Mouse (Mus musculus) olfactory bulb, adult 2 months (tissue): ENCODE results near the gene Sh3bp4. TPM values are rescaled to one million over a fixed set of nuclear protein-coding genes. Genes with fewer than 3 reads are reported as not detected.

ENCODE experiments used
- H3K27ac ChIP-seq: fragments of 200-500 bp; 2 replicates; pipeline ENCODE4 v1.5.1; 2012; ENCODE audit warnings: low read depth, low read length; ENCODE audit not compliant: insufficient read depth
- H3K4me1 ChIP-seq: fragments of 200-500 bp; 2 replicates; pipeline ENCODE4 v1.6.1; 2012; ENCODE audit warnings: low read length; ENCODE audit not compliant: control insufficient read depth, insufficient read depth
- H3K4me3 ChIP-seq: fragments of 200-500 bp; 2 replicates; pipeline ENCODE4 v1.5.1; 2012; ENCODE audit warnings: mild to moderate bottlenecking, low read depth, low read length, moderate library complexity; ENCODE audit not compliant: insufficient read depth
- CTCF ChIP-seq: fragments of 200-500 bp; IDR thresholded peaks from 2 replicates; pipeline ENCODE4 v1.5.1; 2012; ENCODE audit warnings: low read depth, mild to moderate bottlenecking, low read length, moderate library complexity; ENCODE audit not compliant: insufficient read depth
- POLR2A ChIP-seq: fragments of 200-500 bp; IDR thresholded peaks from 2 replicates; pipeline ENCODE4 v1.6.1; 2012; ENCODE audit warnings: mild to moderate bottlenecking, low read depth, low read length, moderate library complexity; ENCODE audit not compliant: insufficient read depth
- WGBS: fragments of 180-500 bp; shearing (Covaris S2); methylation state at CpG from one replicate; pipeline ENCODE4 v1.1.7; 2018; 5-methylcytosine and 5-hydroxymethylcytosine counted together
- polyA plus RNA-seq: library from polyadenylated mRNA; stranded (reverse); fragments of >200 nt; gene quantifications from 2 replicates; pipeline ENCODE4 v1.2.4, GENCODE M21; 2012; ENCODE audit warnings: low replicate concordance; ENCODE audit not compliant: missing spikeins, insufficient read depth, insufficient read length

Gene Sh3bp4
- polyA plus RNA-seq, 1 experiment = not detected

DNA sequence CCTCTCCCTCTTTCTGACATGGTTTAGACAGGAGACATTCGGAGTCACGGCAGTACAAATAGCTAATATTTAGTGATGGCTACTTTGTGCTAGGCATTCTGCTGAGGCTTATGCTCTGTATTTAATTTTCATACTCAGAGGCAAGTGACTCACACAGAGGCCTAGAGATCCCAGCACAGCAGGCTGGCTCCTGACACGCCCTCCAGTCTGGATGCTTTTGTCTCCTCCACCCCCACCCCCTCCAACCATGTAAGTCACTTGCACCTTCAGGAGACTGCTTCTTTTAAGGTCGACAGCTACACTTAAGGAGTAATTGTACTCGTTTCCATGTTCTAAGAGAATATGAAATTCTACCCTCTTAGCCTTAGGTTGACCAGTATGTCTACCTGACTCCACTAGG is 1.4 kb upstream of the Sh3bp4 start:
- Histone ChIP-seq H3K4me1 (peaks cover 17% of the 10 kb centered on the region), H3K27ac (peak overlapping the region; percentile 67; the same call in 1 of the 2 replicates), H3K4me3 (no peak overlapping the region)
- TF ChIP-seq CTCF (no peak), POLR2A (no peak)
- WGBS = 48% methylated on average over 5 of the region's 5 CpGs

DNA sequence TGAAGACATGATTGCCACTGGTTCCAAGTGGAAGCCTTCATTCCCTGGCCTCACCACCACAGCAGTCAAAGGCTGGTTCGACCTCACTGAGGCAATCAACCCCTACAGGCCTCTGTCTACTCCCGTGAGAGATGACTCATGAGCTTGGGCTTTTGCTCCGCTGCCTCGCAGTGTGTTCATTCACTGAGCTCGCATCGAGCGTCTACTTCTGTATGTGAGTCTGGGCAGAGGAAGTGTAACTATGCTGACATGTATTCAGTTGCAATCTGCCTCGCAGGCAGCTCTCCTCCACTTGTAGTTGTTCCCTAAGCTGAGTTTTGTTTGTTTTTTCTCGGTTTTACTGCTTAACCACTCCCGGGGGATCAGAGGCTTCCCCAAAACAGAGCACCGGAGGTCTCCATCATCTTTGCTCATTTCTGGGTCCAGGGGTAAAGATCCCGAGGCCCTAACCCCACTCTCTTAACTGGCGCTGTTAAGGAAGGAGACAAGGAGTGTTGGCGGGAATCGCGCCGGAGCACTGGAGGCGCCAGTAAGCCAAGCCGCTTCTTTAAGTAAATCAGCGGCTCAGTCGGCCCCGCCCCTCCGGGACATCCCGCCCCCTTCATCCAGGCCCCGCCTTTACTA is 624 bp upstream of the Sh3bp4 start:
- Histone ChIP-seq H3K4me1 (peaks cover 17% of the 10 kb centered on the region), H3K4me3 (peak overlapping the region; percentile 68), H3K27ac (peak overlapping the region; percentile 69)
- TF ChIP-seq CTCF (no peak), POLR2A (peak; percentile 47)
- under 1% methylated on average over 25 of the region's 25 CpGs for WGBS

DNA sequence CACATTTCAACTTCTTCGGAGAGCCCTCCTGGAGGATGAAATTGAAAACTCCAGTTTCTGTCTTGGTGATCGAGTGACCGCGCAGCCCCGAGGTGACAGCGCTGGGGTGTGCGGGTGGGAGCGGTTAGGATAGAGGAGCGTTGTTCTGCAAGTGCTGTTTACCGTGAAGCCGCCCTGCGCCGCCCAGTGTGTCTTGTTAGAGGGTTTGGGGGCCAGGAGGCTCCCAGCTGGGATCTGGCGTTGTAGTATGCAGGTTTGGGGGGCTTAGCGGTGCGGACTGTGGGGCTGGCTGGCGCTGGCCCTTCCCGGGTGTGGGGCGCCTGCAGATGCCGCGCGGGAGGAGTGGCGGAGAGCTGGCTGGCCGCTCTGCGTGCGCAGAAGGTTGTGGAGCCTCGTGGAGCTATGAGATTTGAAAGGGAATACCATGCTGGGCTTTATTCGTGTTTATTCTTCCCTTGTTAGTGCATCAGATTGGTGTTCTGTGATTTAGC is 701 bp downstream of the Sh3bp4 start:
- H3K27ac ChIP-seq = peak overlapping the region; percentile 43; the same call in 1 of the 2 replicates
- peaks cover 17% of the 10 kb centered on the region for H3K4me1 ChIP-seq
- peak overlapping the region; percentile 68 for H3K4me3 ChIP-seq
- 2% methylated on average over 28 of the region's 28 CpGs for WGBS
- TF ChIP-seq CTCF = no peak
- TF ChIP-seq POLR2A = no peak

DNA sequence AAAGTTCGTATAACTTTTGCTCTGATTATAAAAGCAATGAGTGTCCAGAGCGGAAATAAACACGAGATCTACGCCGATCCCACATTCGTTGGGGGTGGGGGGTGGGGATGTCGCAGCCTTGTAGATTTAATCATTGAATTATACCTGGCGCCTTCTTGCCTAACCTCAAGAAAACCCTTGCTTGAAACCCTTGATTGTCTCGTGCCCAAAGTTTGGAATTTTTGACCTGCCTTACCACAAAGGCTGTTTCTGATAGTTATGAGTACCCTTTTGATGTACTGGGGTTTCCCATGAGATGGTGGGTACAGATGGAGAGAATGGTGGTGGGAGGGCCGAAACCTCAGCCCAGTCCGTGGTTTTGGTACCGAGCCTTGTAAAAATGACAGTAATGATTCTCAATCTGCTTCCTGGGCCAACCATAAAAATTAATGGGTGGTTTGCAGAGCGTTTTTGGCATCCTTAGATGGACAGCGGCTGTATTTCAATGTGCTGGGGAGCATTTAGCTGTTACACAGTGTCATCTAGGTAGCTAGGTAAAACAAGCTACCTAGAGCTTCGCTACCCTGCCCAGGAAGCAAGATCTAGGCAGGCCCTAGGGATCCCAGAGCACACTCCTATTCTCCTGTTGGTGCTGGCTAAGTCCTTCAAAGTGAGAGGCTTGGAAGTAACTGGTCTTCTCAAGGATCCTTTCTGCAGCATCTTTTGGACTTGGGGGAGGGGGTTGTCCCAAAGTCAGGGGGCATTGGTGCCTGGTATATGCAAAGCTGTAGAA is 1.3 kb downstream of the Sh3bp4 start:
- TF ChIP-seq POLR2A (no peak), CTCF (no peak)
- Histone ChIP-seq H3K27ac (peak overlapping the region; percentile 43), H3K4me3 (peak overlapping the region; percentile 68), H3K4me1 (peaks cover 17% of the 10 kb centered on the region)
- WGBS = 44% methylated on average over 15 of the region's 15 CpGs

DNA sequence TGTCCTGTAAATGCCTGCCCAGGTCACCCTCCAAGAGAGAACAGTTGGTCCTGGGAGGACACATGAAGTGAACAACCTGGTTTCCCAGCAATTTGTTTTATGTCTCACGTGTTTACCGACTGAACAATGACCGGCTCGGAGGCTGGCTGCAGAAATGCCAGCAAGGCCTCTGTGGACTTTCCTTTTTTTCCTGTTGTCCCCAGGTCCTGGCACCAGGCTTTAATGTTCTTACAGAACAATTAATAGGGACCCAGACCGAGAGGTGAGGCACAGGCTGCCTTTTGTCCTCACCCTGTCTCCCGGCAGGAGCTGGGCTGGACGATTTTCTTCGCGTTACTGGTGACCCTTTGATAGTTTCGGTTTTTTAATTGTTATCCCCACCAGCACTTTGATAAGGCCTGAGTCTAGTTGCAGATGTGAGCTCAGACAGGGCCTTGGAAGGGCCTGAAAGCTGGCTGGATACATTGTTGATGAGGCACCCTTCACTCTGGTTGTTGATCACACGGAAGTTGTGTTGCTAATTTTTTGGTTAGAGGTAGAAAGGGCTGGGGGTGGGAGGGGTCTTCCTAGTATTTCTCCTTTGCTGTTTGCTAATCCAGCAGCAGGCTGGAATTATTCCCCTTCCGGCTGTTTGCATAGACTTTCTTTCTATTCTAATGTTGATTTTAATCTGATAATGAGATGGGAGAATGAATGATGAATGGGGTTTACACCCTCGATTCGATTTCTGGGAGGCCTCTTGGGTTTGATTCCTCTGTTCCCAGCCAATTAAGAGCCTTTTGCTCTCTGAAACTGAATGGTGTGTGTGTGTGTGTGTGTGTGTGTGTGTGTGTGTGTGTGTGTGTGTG is 2.2 kb downstream of the Sh3bp4 start:
- peak overlapping the region; percentile 68 for H3K4me3 ChIP-seq
- 61% methylated on average over 14 of the region's 14 CpGs for WGBS
- no peak for TF ChIP-seq POLR2A
- TF ChIP-seq CTCF = no peak
- peak overlapping the region; percentile 43; the same call in 1 of the 2 replicates for H3K27ac ChIP-seq
- peaks cover 19% of the 10 kb centered on the region for H3K4me1 ChIP-seq

DNA sequence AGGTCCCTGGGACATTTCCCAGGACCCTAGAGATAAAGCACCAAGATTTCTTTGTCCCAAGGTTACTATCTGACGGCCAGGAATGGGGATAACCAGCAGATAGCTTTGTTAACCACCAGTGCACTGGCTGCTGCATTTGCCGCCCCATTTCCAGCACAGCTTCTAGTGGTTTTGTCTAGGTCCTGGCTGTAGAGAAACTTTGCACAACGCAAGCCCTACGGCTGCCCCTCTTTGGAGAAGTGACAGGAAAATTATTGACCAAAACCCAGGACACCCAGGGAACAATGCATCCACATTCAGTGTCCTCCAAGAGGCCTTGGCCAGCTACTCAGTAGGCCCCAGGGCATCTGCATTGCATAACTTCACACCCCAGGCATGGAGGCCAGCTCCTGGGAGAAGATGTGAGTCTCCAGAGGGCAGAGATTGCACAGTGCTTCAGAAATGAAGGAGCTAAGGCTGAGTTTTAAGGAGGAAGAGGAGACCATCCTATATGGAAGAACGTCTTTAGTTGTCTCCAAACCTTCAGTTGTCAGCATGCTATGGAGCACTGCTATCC is 3.2 kb downstream of the Sh3bp4 start:
- Histone ChIP-seq H3K4me3 (no peak overlapping the region), H3K4me1 (peaks cover 18% of the 10 kb centered on the region), H3K27ac (no peak overlapping the region)
- WGBS = 76% methylated on average over 5 of the region's 5 CpGs
- no peak for TF ChIP-seq POLR2A
- TF ChIP-seq CTCF = no peak

DNA sequence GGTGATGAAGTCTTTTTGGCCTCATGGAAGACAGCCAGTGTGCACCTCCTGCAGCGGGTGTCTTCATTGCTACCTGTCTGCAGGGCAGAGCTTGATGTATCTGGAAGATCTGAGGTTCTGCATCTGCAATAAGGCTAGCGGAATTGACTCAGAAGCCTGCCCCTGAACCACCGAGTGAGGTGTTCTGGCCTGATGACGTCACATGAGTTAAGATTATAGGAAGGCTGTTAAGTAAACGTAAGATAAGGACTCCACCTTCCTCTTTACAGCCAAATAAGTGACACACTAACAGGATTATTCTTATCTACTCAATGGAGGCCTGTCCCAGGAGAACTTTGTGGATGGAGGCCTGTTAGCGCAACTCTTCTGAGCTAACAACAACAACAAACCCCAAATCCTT is 4.5 kb downstream of the Sh3bp4 start:
- no peak for TF ChIP-seq POLR2A
- TF ChIP-seq CTCF = no peak
- 75% methylated on average over 6 of the region's 6 CpGs for WGBS
- H3K27ac ChIP-seq = no peak overlapping the region
- no peak overlapping the region for H3K4me3 ChIP-seq
- H3K4me1 ChIP-seq = peaks cover 6% of the 10 kb centered on the region; the same call in 1 of the 2 replicates

DNA sequence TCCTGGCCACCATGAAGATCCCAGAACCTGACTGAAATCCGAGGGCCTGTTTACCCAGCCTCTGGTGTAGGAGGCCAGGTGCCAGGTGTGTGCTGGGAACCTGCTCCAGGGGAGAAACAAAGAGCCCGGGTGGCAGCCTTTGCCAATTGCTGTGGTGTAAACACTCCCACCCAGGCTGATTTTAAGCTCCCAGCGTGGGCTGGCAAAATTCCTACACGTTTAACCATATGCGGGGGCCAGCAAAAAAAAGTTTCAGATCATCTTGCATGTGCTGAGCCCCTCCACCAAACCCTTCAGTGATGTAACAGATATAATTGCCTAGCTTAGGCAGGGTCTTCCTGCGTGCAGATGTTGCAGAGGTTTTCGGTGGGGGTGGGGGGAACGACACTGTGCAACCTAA is 4.9 kb downstream of the Sh3bp4 start:
- WGBS = 67% methylated on average over 8 of the region's 8 CpGs
- Histone ChIP-seq H3K27ac (no peak overlapping the region), H3K4me1 (peaks cover 5% of the 10 kb centered on the region; the same call in 1 of the 2 replicates), H3K4me3 (no peak overlapping the region)
- TF ChIP-seq CTCF = no peak
- TF ChIP-seq POLR2A = no peak
